Mouse (Mus musculus) T-helper 17 cell (primary cell): ENCODE measurements at regions not wholly inside any gene's neighbourhood (a gene's known extent, or its start where the extent isn't known, plus 50 kb on each side); places are given as distances from the start of the nearest gene placed in this dataset.

Experiments used
- in situ Hi-C, 2 experiments: fragments of 300-600 bp; cut with MboI, MseI; formaldehyde crosslinking; loops; 1 replicate in 1 of 2; 2 replicates in 1 of 2; pipeline ENCODE4 v1.15.1; 2025; ENCODE audit warnings: high pct_unique_total_duplicates in 2 of 2

GRCm38 (mm10) chrX:108608446-108608845, 56.2 kb downstream of the Gm379 start:
- in situ Hi-C loops = no loop called here

DNA sequence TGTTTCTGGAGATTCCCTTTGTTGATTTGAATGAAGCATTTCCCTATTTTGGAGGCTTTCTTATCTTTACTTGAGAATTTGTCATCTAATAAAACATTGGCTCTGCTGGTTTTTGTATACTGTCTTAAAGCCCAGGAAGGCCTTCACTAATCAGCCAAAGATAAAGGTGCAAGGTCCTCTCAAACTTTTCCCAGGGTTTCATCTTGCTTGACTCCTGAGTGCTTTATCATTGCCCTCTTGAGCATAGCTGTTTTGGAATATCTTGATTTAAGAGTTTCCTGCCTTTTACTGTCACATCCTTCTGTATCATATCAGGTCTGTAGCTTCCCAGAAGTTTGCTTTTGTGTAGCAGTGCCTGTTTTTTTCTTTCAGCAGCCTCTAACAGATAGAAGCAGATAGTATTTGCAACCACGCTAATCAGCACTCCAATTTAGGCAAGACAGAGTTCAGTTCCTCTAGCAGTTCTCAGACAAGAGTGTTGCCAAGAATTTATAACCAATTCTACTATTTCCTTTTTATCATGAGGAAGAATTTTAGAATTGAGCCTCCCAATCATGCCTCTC, 64.7 kb downstream of the Gm379 start:
- in situ Hi-C loops = no loop called here

DNA sequence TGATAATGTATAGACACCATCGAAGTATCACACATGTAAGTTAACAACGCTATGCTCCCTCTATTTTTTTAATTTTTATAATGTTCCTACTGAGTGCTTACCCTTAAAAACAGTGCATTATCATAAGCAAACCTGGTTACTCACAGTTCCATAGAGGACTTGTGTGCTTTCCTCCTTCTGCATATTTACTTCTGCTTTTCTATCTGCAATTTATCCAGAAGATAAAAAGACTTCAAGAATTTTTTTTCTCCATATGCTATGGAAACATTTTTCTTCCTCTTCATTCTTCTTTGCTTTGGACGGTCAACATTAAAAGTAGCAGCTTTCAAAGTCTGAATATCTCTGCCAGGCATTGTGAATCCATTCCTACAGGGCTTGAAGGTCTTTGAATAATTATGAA, 102.7 kb downstream of the Gm379 start:
- in situ Hi-C loops = no loop called here

- in situ Hi-C loops = loop anchor here in 1 of 2 experiments (25.0 kb wide), 1 partner anchor 756 kb away; the partner anchor contains the start of gene Tent5d
Measured at GRCm38 (mm10) chrX:108543149-108543548, 121.5 kb downstream of the Gm379 start.

- in situ Hi-C loops = loop anchor here in 1 of 2 experiments (25.0 kb wide), 1 partner anchor 754 kb away; the partner anchor contains the start of gene Tent5d
Measured at GRCm38 (mm10) chrX:108541410-108541809, 123.3 kb downstream of the Gm379 start.

GRCm38 (mm10) chrX:108536995-108537394, 127.7 kb downstream of the Gm379 start:
- in situ Hi-C loops = loop anchor here (10.0 to 25.0 kb wide), 2 partner anchors 732 to 750 kb away; partner anchors contain the start of gene Tent5d (in 1 of the 2)
